Mouse (Mus musculus) neural tube, embryonic 15.5 days (tissue): ENCODE results near the gene Bri3. TPM values are rescaled to one million over a fixed set of nuclear protein-coding genes. Genes with fewer than 3 reads are reported as not detected.

Experiments
- ATAC-seq: fragments of 200-750 bp; cut with Nextera tagmentation; 2 replicates; pipeline ENCODE4 v1.8.0; 2017; ENCODE audit warnings: mild to moderate bottlenecking, moderate TSS enrichment, moderate library complexity; ENCODE audit not compliant: low FRiP score
- H3K27ac ChIP-seq: fragments of 300-500 bp; sonication (generic); replicated peaks from 2 replicates; pipeline ENCODE4 v1.5.1; 2015; ENCODE audit warnings: mild to moderate bottlenecking, inconsistent platforms
- H3K27me3 ChIP-seq: fragments of 300-500 bp; sonication (generic); replicated peaks from 2 replicates; pipeline ENCODE4 v1.6.1; 2015; ENCODE audit warnings: inconsistent platforms
- H3K36me3 ChIP-seq: fragments of 300-500 bp; sonication (generic); 2 replicates; pipeline ENCODE4 v1.6.1; 2015; ENCODE audit warnings: inconsistent platforms
- H3K4me1 ChIP-seq: fragments of 300-500 bp; sonication (generic); 2 replicates; pipeline ENCODE4 v1.6.1; 2015; ENCODE audit warnings: inconsistent platforms
- H3K4me2 ChIP-seq: fragments of 300-500 bp; sonication (generic); 2 replicates; pipeline ENCODE4 v1.6.1; 2015; ENCODE audit warnings: inconsistent platforms, mild to moderate bottlenecking, moderate library complexity
- H3K4me3 ChIP-seq: fragments of 300-500 bp; sonication (generic); replicated peaks from 2 replicates; pipeline ENCODE4 v1.5.1; 2015; ENCODE audit warnings: mild to moderate bottlenecking, inconsistent platforms
- H3K9ac ChIP-seq: fragments of 300-500 bp; sonication (generic); replicated peaks from 2 replicates; pipeline ENCODE4 v1.6.1; 2015; ENCODE audit warnings: mild to moderate bottlenecking, inconsistent platforms
- H3K9me3 ChIP-seq: fragments of 300-500 bp; sonication (generic); replicated peaks from 2 replicates; pipeline ENCODE4 v1.6.1; 2016; ENCODE audit warnings: inconsistent platforms
- WGBS: fragments of 180-500 bp; shearing (Covaris S2); methylation state at CpG from one replicate; pipeline ENCODE4 v1.1.7; 2015; ENCODE audit warnings: mixed read lengths; 5-methylcytosine and 5-hydroxymethylcytosine counted together
- polyA plus RNA-seq: library from polyadenylated mRNA; unstranded; fragments of >200 nt; fragmentation: Nextera tagmentation; extraction: Ambion mirVana; gene quantifications from 2 replicates; pipeline ENCODE4 v1.2.1, GENCODE M21; 2015

Bri3 gene
- polyA plus RNA-seq, 1 experiment from 2014 or later: 106 TPM

GRCm38 (mm10) chr5:144447226-144447616 is 203.0 kb downstream of the Bri3 start:
- no peak overlapping the region for H3K9ac ChIP-seq
- ATAC-seq: no peak
- H3K27me3 ChIP-seq: no peaks in the 10 kb centered on the region
- H3K36me3 ChIP-seq: no peaks in the 10 kb centered on the region
- H3K9me3 ChIP-seq: 0 out of 2 replicates have a peak, but pooled peaks cover 3% of the 10 kb centered on the region
- peaks cover 4% of the 10 kb centered on the region; the same call in 1 of the 2 replicates for H3K4me1 ChIP-seq
- no peak overlapping the region for H3K4me2 ChIP-seq
- peak overlapping the region; percentile 60 for H3K27ac ChIP-seq
- no peak overlapping the region for H3K4me3 ChIP-seq
- WGBS: 81% methylated on average over 8 of the region's 8 CpGs

- H3K9me3 ChIP-seq: 0 out of 2 replicates have a peak, but pooled peaks cover 3% of the 10 kb centered on the region
- no peak overlapping the region for H3K27ac ChIP-seq
- H3K9ac ChIP-seq: no peak overlapping the region
- no peaks in the 10 kb centered on the region for H3K27me3 ChIP-seq
- peaks cover 4% of the 10 kb centered on the region; the same call in 1 of the 2 replicates for H3K4me1 ChIP-seq
- no peaks in the 10 kb centered on the region for H3K36me3 ChIP-seq
- H3K4me3 ChIP-seq: no peak overlapping the region
- 55% methylated on average over 5 of the region's 5 CpGs for WGBS
- no peak overlapping the region for H3K4me2 ChIP-seq
- no peak for ATAC-seq
Observed at GRCm38 (mm10) chr5:144447975-144448374, 203.7 kb downstream of the Bri3 start.

DNA sequence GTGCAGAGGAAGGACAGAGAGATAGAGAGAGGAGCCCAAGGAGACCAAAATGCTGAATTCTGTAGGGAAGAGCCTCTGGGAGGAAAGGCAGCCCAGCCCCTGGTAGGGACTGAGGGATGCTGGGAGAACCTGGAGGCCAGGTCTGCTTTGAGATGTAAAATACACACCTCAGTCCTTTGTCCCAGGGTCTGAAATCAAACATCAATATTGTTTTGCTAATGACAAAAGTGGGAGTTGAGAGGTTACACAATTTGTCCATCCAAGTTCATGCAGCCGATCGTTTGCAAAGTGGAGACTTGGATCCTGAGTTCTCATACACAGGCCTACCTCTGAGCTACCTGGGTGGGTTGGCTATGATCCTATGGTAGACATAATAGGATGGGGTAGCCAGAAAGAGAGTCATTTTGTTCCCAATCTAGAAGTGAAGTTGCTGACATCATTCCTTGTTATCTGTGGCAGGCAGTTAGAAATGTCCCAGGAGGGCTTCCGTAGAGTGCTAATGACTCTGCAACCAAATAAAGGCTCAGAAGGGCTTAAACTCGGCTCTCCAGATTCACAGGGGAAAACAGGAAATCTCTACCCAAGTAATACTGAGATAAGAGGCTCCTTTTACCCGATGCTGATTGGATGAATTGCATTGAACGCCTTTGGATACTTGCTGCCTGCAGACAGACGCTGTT is 208.7 kb downstream of the Bri3 start:
- Histone ChIP-seq H3K4me2 (no peak overlapping the region), H3K27me3 (no peaks in the 10 kb centered on the region), H3K9ac (no peak overlapping the region), H3K27ac (no peak overlapping the region), H3K4me1 (peaks cover 10% of the 10 kb centered on the region), H3K9me3 (0 out of 2 replicates have a peak, but pooled peaks cover 3% of the 10 kb centered on the region), H3K4me3 (no peak overlapping the region), H3K36me3 (no peaks in the 10 kb centered on the region)
- 63% methylated on average over 7 of the region's 7 CpGs for WGBS
- no peak for ATAC-seq

DNA sequence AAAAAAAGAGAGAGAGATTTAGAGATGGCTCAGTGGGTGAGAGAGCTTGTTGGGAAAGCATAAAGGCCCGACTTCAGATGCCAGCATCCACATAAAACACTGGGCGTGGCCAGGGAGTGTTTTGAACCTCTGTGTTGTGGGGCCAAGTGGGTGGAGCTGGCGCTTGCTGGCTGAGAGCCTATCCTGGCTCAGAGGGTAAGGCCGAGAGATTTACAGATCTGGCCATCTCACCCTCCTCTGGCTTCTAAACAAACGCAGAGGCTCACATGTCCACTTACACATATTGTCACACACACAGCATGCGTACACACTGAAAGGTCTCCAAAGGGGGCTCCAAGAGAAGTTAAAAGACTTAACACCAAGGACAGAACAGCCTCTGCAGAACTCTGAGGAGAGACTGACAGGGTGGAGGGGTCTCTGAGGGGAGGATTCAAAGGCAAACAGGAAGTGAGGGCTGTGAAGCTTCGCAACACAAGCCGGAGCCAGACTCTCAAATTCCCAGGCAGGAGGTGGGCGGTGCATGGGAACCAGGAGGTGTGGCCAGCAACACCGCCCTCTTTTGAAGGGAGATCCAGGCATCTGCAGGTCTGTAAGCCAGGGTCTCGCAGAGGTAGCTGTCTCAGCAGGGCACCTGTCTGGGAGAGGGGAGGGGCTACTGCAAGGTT is 213.5 kb downstream of the Bri3 start:
- Histone ChIP-seq H3K36me3 (no peaks in the 10 kb centered on the region), H3K4me2 (peak overlapping the region; percentile 36), H3K9me3 (no peaks in the 10 kb centered on the region), H3K9ac (no peak overlapping the region), H3K27ac (no peak overlapping the region), H3K27me3 (no peaks in the 10 kb centered on the region), H3K4me1 (peaks cover 8% of the 10 kb centered on the region), H3K4me3 (no peak overlapping the region)
- ATAC-seq: no peak; the same call in 1 of the 2 replicates
- WGBS: 6% methylated on average over 11 of the region's 11 CpGs

DNA sequence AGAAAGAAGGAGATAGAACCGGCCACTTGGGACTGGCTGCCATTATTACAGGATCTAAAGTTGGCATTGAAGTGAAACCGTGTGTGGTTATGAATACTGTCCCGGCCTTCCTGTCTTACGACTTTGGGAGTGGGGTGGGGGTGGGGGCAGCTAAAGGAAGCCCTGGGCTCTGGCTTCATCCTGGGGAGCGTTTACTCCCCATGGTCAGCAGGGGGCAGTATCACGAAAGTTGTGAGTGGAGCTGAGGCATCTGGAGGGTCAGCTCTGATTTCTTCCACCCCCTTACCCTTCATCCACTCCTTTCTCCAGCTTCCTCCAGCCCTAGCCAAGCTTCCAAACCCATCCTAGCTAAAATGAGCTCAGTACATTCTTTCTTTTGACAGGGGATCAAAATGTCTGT is 222.8 kb downstream of the Bri3 start:
- 56% methylated on average over 6 of the region's 6 CpGs for WGBS
- H3K27me3 ChIP-seq: no peaks in the 10 kb centered on the region
- H3K9ac ChIP-seq: no peak overlapping the region
- H3K4me3 ChIP-seq: no peak overlapping the region
- no peak for ATAC-seq
- no peak overlapping the region for H3K27ac ChIP-seq
- H3K9me3 ChIP-seq: no peaks in the 10 kb centered on the region
- no peaks in the 10 kb centered on the region for H3K4me1 ChIP-seq
- H3K4me2 ChIP-seq: no peak overlapping the region
- H3K36me3 ChIP-seq: no peaks in the 10 kb centered on the region

DNA sequence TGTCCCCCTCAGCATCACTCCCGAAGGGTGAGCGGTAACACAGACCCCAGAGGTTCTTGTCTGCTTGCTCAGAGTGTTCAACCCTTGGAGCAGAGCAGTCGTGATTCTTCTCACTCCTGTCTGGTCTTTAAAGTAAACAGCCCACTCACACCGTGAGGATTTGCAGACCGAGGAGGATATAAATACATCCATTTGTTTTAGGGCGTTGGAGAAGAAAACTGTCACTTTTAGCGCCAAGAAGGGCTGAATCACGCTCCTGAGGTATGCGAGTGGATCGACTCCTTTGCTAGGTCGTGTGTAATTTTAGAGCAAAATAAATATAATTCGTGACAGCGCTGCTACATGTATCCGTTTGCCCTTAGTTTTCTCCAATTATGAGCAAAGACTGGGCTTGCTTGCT is 228.8 kb downstream of the Bri3 start:
- Histone ChIP-seq H3K9me3 (no peaks in the 10 kb centered on the region), H3K4me2 (no peak overlapping the region), H3K27me3 (no peaks in the 10 kb centered on the region), H3K36me3 (no peaks in the 10 kb centered on the region), H3K27ac (no peak overlapping the region), H3K4me1 (no peaks in the 10 kb centered on the region), H3K4me3 (no peak overlapping the region), H3K9ac (no peak overlapping the region)
- no peak for ATAC-seq
- WGBS: 79% methylated on average over 14 of the region's 14 CpGs

DNA sequence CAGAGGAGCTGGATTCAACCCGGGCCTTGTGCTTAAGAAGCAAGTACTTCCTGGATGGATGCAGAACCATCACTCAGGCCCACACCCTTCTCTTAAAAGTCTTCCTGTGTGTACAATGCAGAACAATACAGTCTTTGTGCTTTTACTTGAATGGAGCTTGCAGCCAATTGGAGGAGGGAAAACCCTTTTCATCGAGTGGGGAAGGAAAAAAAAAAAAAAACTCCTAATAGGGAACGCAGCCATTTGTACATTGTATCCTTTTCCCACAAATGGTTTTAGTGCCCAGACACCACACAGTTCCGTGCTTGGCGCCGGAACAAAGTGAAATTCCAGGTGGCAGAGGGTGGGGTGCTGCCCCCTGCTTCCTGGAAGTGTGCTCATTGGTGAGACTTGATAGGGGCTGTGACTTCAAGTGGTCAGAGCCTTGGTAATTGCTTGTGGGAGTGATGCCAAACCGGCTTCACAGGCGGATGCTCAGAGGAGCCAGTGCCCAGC is 235.5 kb downstream of the Bri3 start:
- 20% methylated on average over 8 of the region's 8 CpGs for WGBS
- no peaks in the 10 kb centered on the region for H3K9me3 ChIP-seq
- no peak overlapping the region for H3K4me3 ChIP-seq
- no peak overlapping the region for H3K9ac ChIP-seq
- no peak for ATAC-seq
- peaks cover 14% of the 10 kb centered on the region for H3K4me1 ChIP-seq
- H3K4me2 ChIP-seq: no peak overlapping the region
- no peaks in the 10 kb centered on the region for H3K36me3 ChIP-seq
- no peaks in the 10 kb centered on the region for H3K27me3 ChIP-seq
- H3K27ac ChIP-seq: no peak overlapping the region

DNA sequence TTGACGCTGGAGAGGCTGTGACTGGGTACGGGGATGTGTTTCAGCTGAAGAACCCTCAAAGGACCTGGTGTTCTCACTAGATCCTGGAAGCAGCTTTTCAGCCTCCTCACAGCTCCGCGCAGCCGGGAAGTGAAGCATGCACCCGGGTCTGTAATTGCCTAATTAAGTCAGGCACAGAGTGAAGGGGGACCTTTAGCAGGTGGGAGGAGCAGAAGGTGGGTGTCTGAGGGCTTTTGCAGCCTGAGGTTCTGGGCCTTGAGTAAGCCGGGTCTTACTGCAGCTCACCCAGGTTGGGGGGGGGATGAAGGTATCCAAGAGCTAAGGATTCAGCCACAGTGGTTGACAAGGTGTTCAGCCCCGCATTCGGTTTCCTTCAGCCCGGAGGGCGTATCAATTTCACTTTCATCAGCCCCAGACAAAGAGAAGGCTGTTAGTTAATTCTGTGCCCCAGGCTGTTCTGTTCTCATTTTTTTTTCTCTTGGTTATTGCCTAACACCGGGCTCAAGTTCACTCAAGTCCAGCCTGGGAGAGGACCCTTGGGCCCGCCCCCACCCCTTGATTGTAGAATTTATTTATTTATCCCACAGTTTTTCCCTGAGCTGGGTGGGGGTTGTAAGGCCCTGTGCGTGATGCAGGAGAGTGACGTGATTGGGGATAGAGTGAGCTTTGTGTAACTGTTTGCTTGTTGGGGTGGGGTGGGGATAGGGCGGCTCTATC is 239.6 kb downstream of the Bri3 start:
- WGBS: 43% methylated on average over 16 of the region's 16 CpGs
- no peaks in the 10 kb centered on the region for H3K27me3 ChIP-seq
- no peak overlapping the region for H3K4me3 ChIP-seq
- no peak for ATAC-seq
- no peaks in the 10 kb centered on the region for H3K36me3 ChIP-seq
- H3K4me2 ChIP-seq: no peak overlapping the region
- no peaks in the 10 kb centered on the region for H3K9me3 ChIP-seq
- H3K4me1 ChIP-seq: peaks cover 14% of the 10 kb centered on the region
- H3K27ac ChIP-seq: no peak overlapping the region; the same call in 1 of the 2 replicates
- no peak overlapping the region for H3K9ac ChIP-seq

DNA sequence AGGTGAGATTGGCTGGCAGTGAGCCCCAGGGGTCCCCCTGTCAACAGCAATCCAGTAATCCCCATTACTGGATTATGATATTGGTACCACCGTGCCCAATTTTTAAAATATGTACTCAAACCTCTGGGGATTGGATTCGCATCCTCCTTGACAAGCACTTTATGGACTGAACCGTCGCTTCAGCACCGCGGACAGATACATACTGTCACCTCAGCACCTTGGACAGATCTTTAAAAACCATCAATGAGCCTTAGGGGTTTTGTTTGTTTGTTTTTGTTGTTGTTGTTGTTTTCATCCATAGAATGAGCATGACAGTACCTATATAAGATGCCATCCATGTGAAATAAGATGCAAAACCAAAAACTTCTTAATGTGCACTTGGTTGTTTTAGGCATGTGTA is 247.1 kb downstream of the Bri3 start:
- Histone ChIP-seq H3K27ac (no peak overlapping the region), H3K9ac (no peak overlapping the region), H3K4me3 (no peak overlapping the region), H3K9me3 (no peaks in the 10 kb centered on the region), H3K4me1 (no peaks in the 10 kb centered on the region), H3K4me2 (no peak overlapping the region), H3K27me3 (no peaks in the 10 kb centered on the region), H3K36me3 (no peaks in the 10 kb centered on the region)
- no peak for ATAC-seq
- 19% methylated on average over 6 of the region's 6 CpGs for WGBS
